Mouse (Mus musculus): ENCODE measurements around the gene Rmi2.

Gene Rmi2

GRCm38 (mm10) chr16:10867501-10867900 lies 32.6 kb downstream of the Rmi2 start:
- no peak for DNase-seq

GRCm38 (mm10) chr16:10867904-10868440 lies 33.1 kb downstream of the Rmi2 start:
- peak; percentile 68 to 75 for DNase-seq

GRCm38 (mm10) chr16:10870969-10871368 lies 36.1 kb downstream of the Rmi2 start:
- no peak for DNase-seq

- no peak for DNase-seq
Observed at GRCm38 (mm10) chr16:10872825-10873360, 38.0 kb downstream of the Rmi2 start.

- peak; percentile 82 to 86 for DNase-seq
Observed at GRCm38 (mm10) chr16:10873654-10874053, 38.8 kb downstream of the Rmi2 start.

- DNase-seq: no peak
Observed at GRCm38 (mm10) chr16:10878227-10878626, 43.4 kb downstream of the Rmi2 start.

- peak; percentile 48 to 62 for DNase-seq
Observed at GRCm38 (mm10) chr16:10879467-10879866, 44.6 kb downstream of the Rmi2 start.

GRCm38 (mm10) chr16:10881231-10881962 lies 46.5 kb downstream of the Rmi2 start:
- no peak for DNase-seq

- no peak for DNase-seq
Observed at GRCm38 (mm10) chr16:10887436-10887835, 52.6 kb downstream of the Rmi2 start.

- no peak for DNase-seq
Observed at GRCm38 (mm10) chr16:10890363-10890762, 55.5 kb downstream of the Rmi2 start.

GRCm38 (mm10) chr16:10893161-10893560 lies 58.3 kb downstream of the Rmi2 start:
- no peak for DNase-seq

GRCm38 (mm10) chr16:10895906-10896305 lies 61.0 kb downstream of the Rmi2 start:
- DNase-seq: no peak

GRCm38 (mm10) chr16:10897372-10897771 lies 62.5 kb downstream of the Rmi2 start:
- no peak for DNase-seq

GRCm38 (mm10) chr16:10900736-10901135 lies 65.9 kb downstream of the Rmi2 start:
- peak; percentile 22 to 48 for DNase-seq

GRCm38 (mm10) chr16:10901956-10902355 lies 67.1 kb downstream of the Rmi2 start:
- peak; percentile 16 to 45 for DNase-seq

- DNase-seq: no peak
Observed at GRCm38 (mm10) chr16:10902849-10903248, 68.0 kb downstream of the Rmi2 start.

GRCm38 (mm10) chr16:10905661-10906113 lies 70.8 kb downstream of the Rmi2 start:
- peak; percentile 55 to 57 for DNase-seq

- DNase-seq: no peak
Observed at GRCm38 (mm10) chr16:10910541-10910940, 75.7 kb downstream of the Rmi2 start.

GRCm38 (mm10) chr16:10911061-10911460 lies 76.2 kb downstream of the Rmi2 start:
- no peak for DNase-seq

GRCm38 (mm10) chr16:10915066-10915465 lies 80.2 kb downstream of the Rmi2 start:
- peak in 1 of 2 experiments; percentile 35 for DNase-seq

- DNase-seq: no peak
Observed at GRCm38 (mm10) chr16:10916271-10916670, 81.4 kb downstream of the Rmi2 start.

- DNase-seq: no peak
Observed at GRCm38 (mm10) chr16:10919856-10920255, 85.0 kb downstream of the Rmi2 start.

GRCm38 (mm10) chr16:10923561-10923960 lies 88.7 kb downstream of the Rmi2 start:
- DNase-seq: no peak

- DNase-seq: no peak
Observed at GRCm38 (mm10) chr16:10925591-10926180, 90.8 kb downstream of the Rmi2 start.
